Mouse (Mus musculus) kidney, adult 2 months (tissue): ENCODE data around the gene Epha6.

ENCODE experiments used
- CTCF ChIP-seq: fragments of 200-500 bp; conservative IDR thresholded peaks from 2 replicates; pipeline ENCODE4 v1.5.1; 2011; ENCODE audit warnings: low read depth, mild to moderate bottlenecking, control low read depth, low read length, moderate library complexity, mixed read lengths; ENCODE audit not compliant: insufficient read depth, insufficient read length
- POLR2A ChIP-seq: fragments of 200-500 bp; IDR thresholded peaks from one replicate; pipeline ENCODE4 v1.6.1; 2011; ENCODE audit warnings: low read depth, low read length, control low read depth

GRCm38 (mm10) chr16:60375147-60375546 lies 230.2 kb downstream of the Epha6 start:
- TF ChIP-seq POLR2A = no peak
- no peak for TF ChIP-seq CTCF
